Mouse (Mus musculus): ENCODE data around the gene Emp1. TPM values are rescaled to one million over a fixed set of nuclear protein-coding genes. Genes with fewer than 3 reads are reported as not detected.

The Emp1 gene
- total RNA-seq, 1 experiment from 2014 or later: 31.7 TPM

- ATAC-seq (replicated peaks in 1 of 2; ENCODE audit: insufficient read depth in 1 of 2, low FRiP score in 2 of 2, low TSS enrichment in 1 of 2, low read depth in 1 of 2, poor library complexity in 2 of 2, severe bottlenecking in 2 of 2): no peak
Measured at GRCm38 (mm10) chr6:135354953-135355352, 7.4 kb upstream of the Emp1 start.

GRCm38 (mm10) chr6:135360331-135360730 lies 2.0 kb upstream of the Emp1 start:
- ATAC-seq (replicated peaks in 1 of 2; ENCODE audit: insufficient read depth in 1 of 2, low FRiP score in 2 of 2, low TSS enrichment in 1 of 2, low read depth in 1 of 2, poor library complexity in 2 of 2, severe bottlenecking in 2 of 2): no peak

DNA sequence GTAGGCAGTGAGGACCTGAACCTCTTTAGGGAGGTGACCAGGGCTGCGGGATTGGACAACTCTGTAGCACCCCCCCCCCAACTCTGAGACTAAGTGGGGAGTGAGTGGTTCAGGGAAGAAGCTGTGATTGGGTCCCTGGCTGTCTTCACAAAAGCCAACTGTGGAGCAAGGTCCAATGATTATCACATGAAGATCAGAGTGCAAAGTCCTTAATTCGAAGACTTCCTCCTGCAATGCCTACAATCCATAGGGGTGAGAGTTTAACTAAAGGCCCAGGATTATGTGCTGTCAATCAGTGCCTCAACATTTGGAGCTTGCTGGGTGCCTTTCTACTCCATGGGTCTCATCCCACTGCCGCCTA lies 267 bp upstream of the Emp1 start:
- no peak for ATAC-seq (replicated peaks in 1 of 2; ENCODE audit: insufficient read depth in 1 of 2, low FRiP score in 2 of 2, low TSS enrichment in 1 of 2, low read depth in 1 of 2, poor library complexity in 2 of 2, severe bottlenecking in 2 of 2)

GRCm38 (mm10) chr6:135363344-135364040 lies 1.1 kb downstream of the Emp1 start:
- ATAC-seq (replicated peaks in 1 of 2; ENCODE audit: insufficient read depth in 1 of 2, low FRiP score in 2 of 2, low TSS enrichment in 1 of 2, low read depth in 1 of 2, poor library complexity in 2 of 2, severe bottlenecking in 2 of 2): no peak

DNA sequence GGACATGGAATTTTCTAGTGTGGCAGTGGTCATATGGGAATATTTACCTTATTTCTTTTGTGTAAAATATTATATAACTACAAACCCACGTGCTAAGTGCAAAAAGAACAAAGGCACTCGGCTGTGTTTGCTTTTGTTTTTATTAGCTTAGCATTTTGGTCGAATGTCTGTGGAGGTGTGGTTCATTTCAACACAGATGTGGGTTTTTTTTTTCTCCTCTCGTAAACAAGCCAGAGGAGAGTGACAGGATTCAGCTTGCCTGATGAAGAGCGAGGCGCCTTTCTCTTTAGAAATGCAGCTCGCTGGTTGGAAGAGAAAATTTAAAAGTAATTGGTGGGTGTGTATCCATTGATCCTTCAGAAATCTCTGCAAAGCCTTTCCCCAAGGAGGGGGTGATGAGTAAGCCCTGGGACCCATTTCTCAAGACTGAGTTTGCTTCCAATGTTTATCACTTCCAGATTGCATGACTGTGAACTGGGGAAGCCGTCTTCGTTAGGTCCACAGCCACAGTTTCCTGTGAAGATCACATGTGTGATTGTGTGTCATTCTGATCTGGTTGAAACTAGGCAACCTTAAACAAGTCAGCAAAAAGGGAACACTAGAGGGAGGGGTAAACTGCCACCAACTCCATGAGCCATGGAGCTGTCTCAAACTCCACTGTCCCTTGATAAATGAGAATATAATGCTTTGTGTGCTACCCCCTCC lies 1.8 kb downstream of the Emp1 start:
- peak; percentile 77 to 84 for ATAC-seq (replicated peaks in 1 of 2; ENCODE audit: insufficient read depth in 1 of 2, low FRiP score in 2 of 2, low TSS enrichment in 1 of 2, low read depth in 1 of 2, poor library complexity in 2 of 2, severe bottlenecking in 2 of 2)

- no peak for ATAC-seq (replicated peaks in 1 of 2; ENCODE audit: insufficient read depth in 1 of 2, low FRiP score in 2 of 2, low TSS enrichment in 1 of 2, low read depth in 1 of 2, poor library complexity in 2 of 2, severe bottlenecking in 2 of 2)
Measured at GRCm38 (mm10) chr6:135364891-135365301, 2.6 kb downstream of the Emp1 start.

DNA sequence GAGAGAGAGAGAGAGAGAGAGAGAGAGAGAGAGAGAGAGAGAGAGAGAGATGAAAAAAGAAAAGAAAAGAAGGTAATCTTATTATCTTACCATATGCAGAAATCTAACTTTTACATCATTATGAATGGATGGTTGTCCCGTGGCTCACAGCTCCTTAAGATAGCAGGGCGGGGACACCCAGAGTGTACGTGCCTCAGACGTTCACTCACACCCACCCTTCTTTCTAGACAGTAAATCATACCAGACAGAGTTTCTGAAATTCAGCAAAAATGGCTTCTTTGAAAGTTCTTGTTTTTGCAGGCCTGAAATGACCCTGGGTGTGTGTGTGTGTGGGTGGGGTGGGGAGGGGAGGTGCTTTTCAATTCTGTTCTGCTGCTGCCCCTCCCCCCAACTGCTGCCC lies 3.3 kb downstream of the Emp1 start:
- no peak for ATAC-seq (replicated peaks in 1 of 2; ENCODE audit: insufficient read depth in 1 of 2, low FRiP score in 2 of 2, low TSS enrichment in 1 of 2, low read depth in 1 of 2, poor library complexity in 2 of 2, severe bottlenecking in 2 of 2)

DNA sequence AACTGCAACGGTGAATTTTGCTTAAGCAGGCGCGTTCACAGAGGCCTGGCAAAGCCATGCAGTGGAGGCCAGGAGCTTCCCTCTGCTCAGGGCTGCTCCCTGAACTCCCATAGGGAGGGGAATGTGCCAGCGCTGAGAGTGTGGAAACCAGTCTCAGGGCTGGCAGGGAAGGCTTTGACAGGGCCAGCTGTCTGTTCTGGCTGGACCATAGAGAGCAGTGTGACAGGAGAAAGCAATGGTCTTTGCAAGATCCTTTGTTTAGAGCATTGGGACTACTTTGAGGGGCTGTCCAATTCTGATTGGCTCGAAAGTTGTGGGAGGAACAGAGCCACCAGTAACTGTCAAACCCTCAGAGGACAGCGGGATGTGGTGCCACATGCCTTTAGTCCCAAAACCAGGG lies 5.9 kb downstream of the Emp1 start:
- ATAC-seq (replicated peaks in 1 of 2; ENCODE audit: insufficient read depth in 1 of 2, low FRiP score in 2 of 2, low TSS enrichment in 1 of 2, low read depth in 1 of 2, poor library complexity in 2 of 2, severe bottlenecking in 2 of 2): no peak

DNA sequence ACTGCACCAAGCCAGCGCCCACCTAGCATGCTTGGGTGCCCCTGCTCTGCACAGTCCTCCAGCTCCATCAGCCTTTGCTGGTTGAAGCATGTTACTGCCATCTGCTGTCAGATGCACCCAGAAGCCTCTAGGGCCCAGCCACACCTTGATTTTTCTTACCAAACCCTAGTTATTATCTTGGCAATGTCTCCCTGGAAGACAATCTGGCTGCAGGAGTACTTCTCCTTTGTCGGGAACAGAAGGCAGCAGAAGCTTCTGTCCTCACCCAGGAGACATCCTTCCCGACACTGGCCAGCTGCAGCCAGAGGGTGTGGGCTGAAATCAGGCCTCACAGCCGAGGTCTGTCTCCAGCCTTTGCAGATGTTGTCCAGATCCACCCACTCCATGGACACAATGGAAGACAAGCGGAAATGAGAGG lies 7.2 kb downstream of the Emp1 start:
- 0 out of 4 replicates have a peak, but pooled peaks have one; percentile 34 to 50 for ATAC-seq (replicated peaks in 1 of 2; ENCODE audit: insufficient read depth in 1 of 2, low FRiP score in 2 of 2, low TSS enrichment in 1 of 2, low read depth in 1 of 2, poor library complexity in 2 of 2, severe bottlenecking in 2 of 2)

DNA sequence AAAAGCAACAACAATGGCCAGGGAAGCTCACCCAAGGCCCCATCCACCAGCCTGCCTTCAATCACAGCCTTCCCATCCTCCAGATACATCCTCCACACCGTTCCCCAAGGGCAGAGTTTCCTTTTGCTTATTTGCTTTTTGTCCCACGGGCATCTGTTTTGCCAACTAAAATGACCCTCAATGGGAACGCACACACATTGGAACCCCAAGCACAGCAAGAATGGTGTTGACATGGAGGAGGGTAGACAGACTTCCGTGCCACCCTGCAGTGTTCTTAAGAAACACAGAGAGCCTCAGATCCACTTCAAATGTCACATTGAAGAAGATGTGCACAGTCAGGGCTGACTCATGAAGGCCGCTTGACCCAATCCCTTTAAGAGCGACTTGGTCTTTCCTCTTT lies 8.6 kb downstream of the Emp1 start:
- ATAC-seq (replicated peaks in 1 of 2; ENCODE audit: insufficient read depth in 1 of 2, low FRiP score in 2 of 2, low TSS enrichment in 1 of 2, low read depth in 1 of 2, poor library complexity in 2 of 2, severe bottlenecking in 2 of 2): no peak

- ATAC-seq (replicated peaks in 1 of 2; ENCODE audit: insufficient read depth in 1 of 2, low FRiP score in 2 of 2, low TSS enrichment in 1 of 2, low read depth in 1 of 2, poor library complexity in 2 of 2, severe bottlenecking in 2 of 2): no peak
Measured at GRCm38 (mm10) chr6:135373357-135373756, 11.0 kb downstream of the Emp1 start.

GRCm38 (mm10) chr6:135375818-135376217 lies 13.5 kb downstream of the Emp1 start:
- ATAC-seq (replicated peaks in 1 of 2; ENCODE audit: insufficient read depth in 1 of 2, low FRiP score in 2 of 2, low TSS enrichment in 1 of 2, low read depth in 1 of 2, poor library complexity in 2 of 2, severe bottlenecking in 2 of 2): no peak

DNA sequence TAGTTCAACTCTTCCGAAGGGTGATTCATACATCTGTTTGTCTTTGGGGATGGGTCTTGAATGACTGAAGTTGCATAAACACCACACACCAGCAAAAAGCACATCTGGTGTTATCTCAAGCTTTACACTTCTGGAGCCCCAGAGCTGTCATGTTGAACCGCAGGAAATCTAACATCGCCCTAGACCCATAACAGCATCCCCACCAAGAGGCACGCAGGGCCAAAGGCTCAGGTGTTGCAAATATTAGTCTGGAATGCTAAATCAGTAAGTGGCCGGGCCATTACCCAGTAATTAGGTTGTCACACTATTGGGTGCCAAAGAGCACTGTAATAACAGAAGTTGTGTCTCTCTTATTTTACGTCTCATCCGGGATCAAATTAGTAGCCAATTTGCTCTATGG lies 13.9 kb downstream of the Emp1 start:
- ATAC-seq (replicated peaks in 1 of 2; ENCODE audit: insufficient read depth in 1 of 2, low FRiP score in 2 of 2, low TSS enrichment in 1 of 2, low read depth in 1 of 2, poor library complexity in 2 of 2, severe bottlenecking in 2 of 2): no peak

- ATAC-seq (replicated peaks in 1 of 2; ENCODE audit: insufficient read depth in 1 of 2, low FRiP score in 2 of 2, low TSS enrichment in 1 of 2, low read depth in 1 of 2, poor library complexity in 2 of 2, severe bottlenecking in 2 of 2): peak; percentile 79 to 81
Measured at GRCm38 (mm10) chr6:135377583-135378319, 15.4 kb downstream of the Emp1 start.

GRCm38 (mm10) chr6:135383919-135384318 lies 21.6 kb downstream of the Emp1 start:
- ATAC-seq (replicated peaks in 1 of 2; ENCODE audit: insufficient read depth in 1 of 2, low FRiP score in 2 of 2, low TSS enrichment in 1 of 2, low read depth in 1 of 2, poor library complexity in 2 of 2, severe bottlenecking in 2 of 2): no peak

DNA sequence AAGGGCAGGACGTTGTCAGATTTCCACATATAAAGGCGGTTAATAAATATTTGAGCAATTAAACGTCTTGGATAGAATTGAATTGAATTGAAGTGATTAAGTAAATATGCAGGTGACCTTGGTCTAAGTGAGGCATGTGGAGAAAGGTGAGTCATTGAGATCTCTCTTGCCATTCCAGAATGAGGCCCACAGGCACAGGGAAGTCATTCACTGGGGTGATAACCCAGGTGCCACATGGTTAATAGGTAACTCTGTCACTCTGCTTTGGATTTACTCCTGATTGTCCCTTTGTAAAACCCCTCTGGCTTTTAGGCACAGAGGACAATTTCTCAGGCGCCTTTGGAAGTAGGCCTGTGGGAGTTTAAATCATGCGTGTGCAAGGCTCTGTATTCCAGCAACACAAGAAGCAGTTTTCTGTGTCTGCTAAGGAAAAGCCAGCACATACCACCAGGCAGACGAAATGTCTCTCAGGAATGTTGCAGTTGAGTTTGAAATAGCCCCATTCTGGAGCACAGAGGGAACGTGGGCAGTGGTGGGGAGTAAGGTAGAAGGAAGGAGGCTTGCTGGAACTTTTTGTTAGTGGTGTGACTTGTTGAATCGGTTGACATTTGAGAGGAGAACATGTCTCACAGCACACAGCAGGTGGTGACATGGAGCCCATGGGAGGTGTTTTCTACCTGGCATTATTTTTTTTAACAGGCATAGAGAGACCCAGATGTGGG lies 23.6 kb downstream of the Emp1 start:
- ATAC-seq (replicated peaks in 1 of 2; ENCODE audit: insufficient read depth in 1 of 2, low FRiP score in 2 of 2, low TSS enrichment in 1 of 2, low read depth in 1 of 2, poor library complexity in 2 of 2, severe bottlenecking in 2 of 2): no peak

GRCm38 (mm10) chr6:135387653-135388052 lies 25.3 kb downstream of the Emp1 start:
- ATAC-seq (replicated peaks in 1 of 2; ENCODE audit: insufficient read depth in 1 of 2, low FRiP score in 2 of 2, low TSS enrichment in 1 of 2, low read depth in 1 of 2, poor library complexity in 2 of 2, severe bottlenecking in 2 of 2): no peak

- no peak for ATAC-seq (replicated peaks in 1 of 2; ENCODE audit: insufficient read depth in 1 of 2, low FRiP score in 2 of 2, low TSS enrichment in 1 of 2, low read depth in 1 of 2, poor library complexity in 2 of 2, severe bottlenecking in 2 of 2)
Measured at GRCm38 (mm10) chr6:135388711-135389110, 26.4 kb downstream of the Emp1 start.
